Mouse (Mus musculus) mouse embryonic stem cell (cell line): Measurements from ENCODE around the gene Sntb2.

Source experiments
- in situ Hi-C, 2 experiments: fragments of 300-500 bp; cut with MboI; formaldehyde crosslinking; loops; 1 replicate in 1 of 2; 3 replicates in 1 of 2; pipeline ENCODE4 v1.14.3; 2019 to 2020; ENCODE audit warnings: low sequenced_read_pairs in 2 of 2, low pct_unique_long_range_greater_than_20kb in 1 of 2, mixed read lengths in 1 of 2; ENCODE audit not compliant: unreplicated experiment in 1 of 2

Gene Sntb2

GRCm38 (mm10) chr8:106935324-106935869 is at the start of gene Sntb2:
Sntb2 (plus strand) TSS chr8:106935750.
- in situ Hi-C loops = no loop called here

- in situ Hi-C loops = loop anchor here (5.0 to 10.0 kb wide), 2 partner anchors 190 to 193 kb away; no protein-coding TSS in a partner anchor
Measured at GRCm38 (mm10) chr8:106887336-106888189, 48.0 kb upstream of the Sntb2 start.

GRCm38 (mm10) chr8:106888803-106889202 is 46.7 kb upstream of the Sntb2 start:
- in situ Hi-C loops = loop anchor here (5.0 to 10.0 kb wide), 2 partner anchors 192 to 194 kb away; no protein-coding TSS in a partner anchor

- in situ Hi-C loops = no loop called here
Measured at GRCm38 (mm10) chr8:106892210-106892805, 43.2 kb upstream of the Sntb2 start.

GRCm38 (mm10) chr8:106892806-106893451 is 42.6 kb upstream of the Sntb2 start:
- in situ Hi-C loops = no loop called here

GRCm38 (mm10) chr8:106893481-106894156 is 41.9 kb upstream of the Sntb2 start, which contains the start of gene Utp4:
Utp4 (plus strand) TSS chr8:106893636.
- in situ Hi-C loops = no loop called here

GRCm38 (mm10) chr8:106899473-106899872 is 36.1 kb upstream of the Sntb2 start:
- in situ Hi-C loops = no loop called here

GRCm38 (mm10) chr8:106905727-106906480 is 29.6 kb upstream of the Sntb2 start:
- in situ Hi-C loops = no loop called here

- in situ Hi-C loops = no loop called here
Measured at GRCm38 (mm10) chr8:106906635-106907034, 28.9 kb upstream of the Sntb2 start.

GRCm38 (mm10) chr8:106907450-106907849 is 28.1 kb upstream of the Sntb2 start:
- in situ Hi-C loops = no loop called here

- in situ Hi-C loops = no loop called here
Measured at GRCm38 (mm10) chr8:106908291-106908690, 27.3 kb upstream of the Sntb2 start.

GRCm38 (mm10) chr8:106913631-106914030 is 21.9 kb upstream of the Sntb2 start:
- in situ Hi-C loops = no loop called here

GRCm38 (mm10) chr8:106919721-106920394 is 15.7 kb upstream of the Sntb2 start:
- in situ Hi-C loops = no loop called here

GRCm38 (mm10) chr8:106920395-106920741 is 15.2 kb upstream of the Sntb2 start:
- in situ Hi-C loops = no loop called here

- in situ Hi-C loops = no loop called here
Measured at GRCm38 (mm10) chr8:106924057-106924456, 11.5 kb upstream of the Sntb2 start.

- in situ Hi-C loops = no loop called here
Measured at GRCm38 (mm10) chr8:106924904-106925349, 10.6 kb upstream of the Sntb2 start.

- in situ Hi-C loops = no loop called here
Measured at GRCm38 (mm10) chr8:106925446-106925845, 10.1 kb upstream of the Sntb2 start.
